Mouse (Mus musculus) hindbrain, embryonic 13.5 days (tissue): Measurements from ENCODE around the gene Epas1. TPM values are rescaled to one million over a fixed set of nuclear protein-coding genes. Genes with fewer than 3 reads are reported as not detected.

Experiments used
- ATAC-seq: fragments of 200-750 bp; cut with Nextera tagmentation; 2 replicates; pipeline ENCODE4 v1.8.0; 2017; ENCODE audit warnings: moderate TSS enrichment; ENCODE audit not compliant: low FRiP score
- H3K27ac ChIP-seq: fragments of 300-500 bp; sonication (generic); 2 replicates; pipeline ENCODE4 v1.5.1; 2015; ENCODE audit warnings: inconsistent platforms, mild to moderate bottlenecking, moderate library complexity
- H3K27me3 ChIP-seq: fragments of 300-500 bp; sonication (generic); 2 replicates; pipeline ENCODE4 v1.6.1; 2015; ENCODE audit warnings: mild to moderate bottlenecking, inconsistent platforms
- H3K36me3 ChIP-seq: fragments of 300-500 bp; sonication (generic); 2 replicates; pipeline ENCODE4 v1.6.1; 2015; ENCODE audit warnings: mild to moderate bottlenecking, inconsistent platforms
- H3K4me1 ChIP-seq: fragments of 300-500 bp; sonication (generic); replicated peaks from 2 replicates; pipeline ENCODE4 v1.6.1; 2015; ENCODE audit warnings: inconsistent platforms
- H3K4me2 ChIP-seq: fragments of 300-500 bp; sonication (generic); 2 replicates; pipeline ENCODE4 v1.6.1; 2015; ENCODE audit warnings: inconsistent platforms, mild to moderate bottlenecking, moderate library complexity
- H3K4me3 ChIP-seq: fragments of 300-500 bp; sonication (generic); 2 replicates; pipeline ENCODE4 v1.5.1; 2015; ENCODE audit warnings: mild to moderate bottlenecking, inconsistent platforms
- H3K9ac ChIP-seq: fragments of 300-500 bp; sonication (generic); 2 replicates; pipeline ENCODE4 v1.6.1; 2015; ENCODE audit warnings: mild to moderate bottlenecking, inconsistent platforms
- H3K9me3 ChIP-seq: fragments of 300-500 bp; sonication (generic); 2 replicates; pipeline ENCODE4 v1.6.1; 2016; ENCODE audit warnings: inconsistent platforms
- WGBS: fragments of 180-500 bp; shearing (Covaris S2); methylation state at CpG from one replicate; pipeline ENCODE4 v1.1.7; 2015; 5-methylcytosine and 5-hydroxymethylcytosine counted together
- polyA plus RNA-seq: library from polyadenylated mRNA; unstranded; fragments of >200 nt; fragmentation: Nextera tagmentation; extraction: Ambion mirVana; gene quantifications from 2 replicates; pipeline ENCODE4 v1.2.1, GENCODE M21; 2015

Gene Epas1
- polyA plus RNA-seq, 1 experiment from 2014 or later = 4.6 TPM

GRCm38 (mm10) chr17:86826376-86826775, 72.9 kb downstream of the Epas1 start:
- H3K27ac ChIP-seq = no peak overlapping the region
- no peak overlapping the region for H3K4me2 ChIP-seq
- no peak overlapping the region for H3K4me3 ChIP-seq
- WGBS = 92% methylated on average over 17 of the region's 17 CpGs
- H3K4me1 ChIP-seq = no peaks in the 10 kb centered on the region
- no peaks in the 10 kb centered on the region for H3K9me3 ChIP-seq
- H3K27me3 ChIP-seq = no peaks in the 10 kb centered on the region
- ATAC-seq = no peak
- H3K9ac ChIP-seq = no peak overlapping the region
- H3K36me3 ChIP-seq = no peaks in the 10 kb centered on the region

GRCm38 (mm10) chr17:86827391-86828165, 74.1 kb downstream of the Epas1 start:
- no peak overlapping the region for H3K4me2 ChIP-seq
- H3K9ac ChIP-seq = no peak overlapping the region
- no peaks in the 10 kb centered on the region for H3K27me3 ChIP-seq
- H3K4me3 ChIP-seq = no peak overlapping the region
- no peaks in the 10 kb centered on the region for H3K4me1 ChIP-seq
- H3K27ac ChIP-seq = no peak overlapping the region
- H3K9me3 ChIP-seq = no peaks in the 10 kb centered on the region
- no peaks in the 10 kb centered on the region for H3K36me3 ChIP-seq
- WGBS = 93% methylated on average over 19 of the region's 19 CpGs
- ATAC-seq = no peak

GRCm38 (mm10) chr17:86828500-86828899, 75.0 kb downstream of the Epas1 start:
- Histone ChIP-seq H3K9ac (no peak overlapping the region), H3K4me2 (no peak overlapping the region), H3K36me3 (no peaks in the 10 kb centered on the region), H3K9me3 (no peaks in the 10 kb centered on the region), H3K27ac (no peak overlapping the region), H3K4me1 (no peaks in the 10 kb centered on the region), H3K4me3 (no peak overlapping the region), H3K27me3 (no peaks in the 10 kb centered on the region)
- WGBS = 93% methylated on average over 11 of the region's 11 CpGs
- ATAC-seq = no peak

GRCm38 (mm10) chr17:86829383-86830175, 76.1 kb downstream of the Epas1 start:
- Histone ChIP-seq H3K27me3 (no peaks in the 10 kb centered on the region), H3K36me3 (no peaks in the 10 kb centered on the region), H3K9me3 (no peaks in the 10 kb centered on the region), H3K4me1 (no peaks in the 10 kb centered on the region), H3K9ac (no peak overlapping the region), H3K27ac (no peak overlapping the region), H3K4me3 (no peak overlapping the region), H3K4me2 (no peak overlapping the region)
- WGBS = 91% methylated on average over 13 of the region's 13 CpGs
- no peak for ATAC-seq

GRCm38 (mm10) chr17:86830893-86831292, 77.4 kb downstream of the Epas1 start:
- Histone ChIP-seq H3K4me1 (no peaks in the 10 kb centered on the region), H3K9ac (no peak overlapping the region), H3K9me3 (no peaks in the 10 kb centered on the region), H3K36me3 (no peaks in the 10 kb centered on the region), H3K27ac (no peak overlapping the region), H3K27me3 (no peaks in the 10 kb centered on the region), H3K4me2 (no peak overlapping the region), H3K4me3 (no peak overlapping the region)
- WGBS = 95% methylated on average over 12 of the region's 12 CpGs
- no peak for ATAC-seq

- Histone ChIP-seq H3K4me3 (no peak overlapping the region), H3K4me2 (no peak overlapping the region), H3K36me3 (no peaks in the 10 kb centered on the region), H3K27ac (no peak overlapping the region), H3K27me3 (no peaks in the 10 kb centered on the region), H3K9me3 (no peaks in the 10 kb centered on the region), H3K4me1 (no peaks in the 10 kb centered on the region), H3K9ac (no peak overlapping the region)
- WGBS = 71% methylated on average over 19 of the region's 19 CpGs
- ATAC-seq = no peak
These were observed 79.2 kb downstream of the Epas1 start for GRCm38 (mm10) chr17:86832562-86833327.

- 96% methylated on average over 10 of the region's 10 CpGs for whole genome bisulfite sequencing
These were observed 80.4 kb downstream of the Epas1 start for GRCm38 (mm10) chr17:86833945-86834344.

GRCm38 (mm10) chr17:86839308-86839707, 85.8 kb downstream of the Epas1 start:
- WGBS = 54% methylated on average over 5 of the region's 5 CpGs
- no peak for ATAC-seq
- no peaks in the 10 kb centered on the region for H3K27me3 ChIP-seq
- H3K27ac ChIP-seq = no peak overlapping the region
- no peak overlapping the region for H3K4me3 ChIP-seq
- H3K9me3 ChIP-seq = no peaks in the 10 kb centered on the region
- H3K36me3 ChIP-seq = no peaks in the 10 kb centered on the region
- no peaks in the 10 kb centered on the region for H3K4me1 ChIP-seq
- no peak overlapping the region for H3K4me2 ChIP-seq
- H3K9ac ChIP-seq = no peak overlapping the region

More at GRCm38 (mm10) chr17:86833945-86834344, 80.4 kb downstream of the Epas1 start:
- H3K4me2 ChIP-seq = no peak overlapping the region
- no peaks in the 10 kb centered on the region for H3K36me3 ChIP-seq
- H3K4me1 ChIP-seq = no peaks in the 10 kb centered on the region
- H3K27ac ChIP-seq = no peak overlapping the region
- no peak for ATAC-seq
- H3K27me3 ChIP-seq = no peaks in the 10 kb centered on the region
- H3K9me3 ChIP-seq = no peaks in the 10 kb centered on the region
- no peak overlapping the region for H3K4me3 ChIP-seq
- H3K9ac ChIP-seq = no peak overlapping the region

- Histone ChIP-seq H3K27ac (no peak overlapping the region), H3K36me3 (no peaks in the 10 kb centered on the region), H3K4me3 (no peak overlapping the region), H3K9me3 (no peaks in the 10 kb centered on the region), H3K4me1 (no peaks in the 10 kb centered on the region), H3K27me3 (no peaks in the 10 kb centered on the region), H3K9ac (no peak overlapping the region), H3K4me2 (no peak overlapping the region)
- no peak for ATAC-seq
- 74% methylated on average over 9 of the region's 9 CpGs for WGBS
These were observed 97.3 kb downstream of the Epas1 start for GRCm38 (mm10) chr17:86850700-86851337.

- Histone ChIP-seq H3K36me3 (no peaks in the 10 kb centered on the region), H3K4me3 (no peak overlapping the region), H3K4me2 (no peak overlapping the region), H3K27me3 (no peaks in the 10 kb centered on the region), H3K4me1 (no peaks in the 10 kb centered on the region), H3K27ac (no peak overlapping the region), H3K9me3 (no peaks in the 10 kb centered on the region), H3K9ac (no peak overlapping the region)
- WGBS = 65% methylated on average over 2 of the region's 2 CpGs
- ATAC-seq = no peak
These were observed 98.3 kb downstream of the Epas1 start for GRCm38 (mm10) chr17:86851782-86852181.

- no peak overlapping the region for H3K27ac ChIP-seq
- H3K4me1 ChIP-seq = no peaks in the 10 kb centered on the region
- H3K9me3 ChIP-seq = no peaks in the 10 kb centered on the region
- H3K4me3 ChIP-seq = no peak overlapping the region
- no peak overlapping the region for H3K4me2 ChIP-seq
- ATAC-seq = no peak
- no peaks in the 10 kb centered on the region for H3K27me3 ChIP-seq
- H3K9ac ChIP-seq = no peak overlapping the region
- H3K36me3 ChIP-seq = no peaks in the 10 kb centered on the region
- WGBS = 63% methylated on average over 13 of the region's 13 CpGs
These were observed 99.1 kb downstream of the Epas1 start for GRCm38 (mm10) chr17:86852591-86853031.

GRCm38 (mm10) chr17:86870586-86870985, 117.1 kb downstream of the Epas1 start:
- Histone ChIP-seq H3K9ac (no peak overlapping the region), H3K36me3 (no peaks in the 10 kb centered on the region), H3K4me3 (no peak overlapping the region), H3K4me2 (no peak overlapping the region), H3K27me3 (peaks cover 19% of the 10 kb centered on the region), H3K4me1 (no peaks in the 10 kb centered on the region), H3K9me3 (no peaks in the 10 kb centered on the region), H3K27ac (no peak overlapping the region)
- whole genome bisulfite sequencing = 58% methylated on average over 8 of the region's 8 CpGs
- no peak for ATAC-seq
